Mouse (Mus musculus) adrenal gland, adult 10 weeks (tissue): Measurements from ENCODE around the gene Gm42517. TPM values are rescaled to one million over a fixed set of nuclear protein-coding genes. Genes with fewer than 3 reads are reported as not detected.

Source experiments
- polyA plus RNA-seq: library from polyadenylated mRNA; stranded (reverse); fragments of 350-450 nt; fragmentation: Illumina TruSeq; extraction: RNeasy Lipid Tissue Mini Kit (QIAGEN cat#74804); gene quantifications from one replicate; pipeline ENCODE4 v1.2.3, GENCODE M21; 2014; ENCODE audit warnings: low read depth, low replicate concordance

Gm42517 gene
- polyA plus RNA-seq = not detected

GRCm38 (mm10) chr5:108367871-108368332, at the start of gene Gm42517:
Gene Gm42517 (minus strand): TSS chr5:108367922.

GRCm38 (mm10) chr5:108388201-108388600, 20.5 kb upstream of the Gm42517 start, which contains the start of gene Pde6b:
Gene Pde6b (plus strand): TSS chr5:108388391.

Other genes with a start within 250 kb of the Gm42517 start
- 219 TPM for gene Tmed5, start 235.3 kb downstream of the Gm42517 start, polyA plus RNA-seq
- gene Ccdc18, start 235.0 kb downstream of the Gm42517 start, polyA plus RNA-seq = 1.3 TPM
- 163 TPM for gene Dr1, start 99.0 kb downstream of the Gm42517 start, polyA plus RNA-seq
- gene Pigg, start 55.3 kb downstream of the Gm42517 start, polyA plus RNA-seq = 39.1 TPM
- not detected for gene Pde6b, start 20.5 kb upstream of the Gm42517 start, polyA plus RNA-seq
- 50.9 TPM for gene Atp5k, start 66.5 kb upstream of the Gm42517 start, polyA plus RNA-seq
- 0.23 TPM for gene Mfsd7a, start 81.0 kb upstream of the Gm42517 start, polyA plus RNA-seq
- gene Pcgf3, start 93.3 kb upstream of the Gm42517 start, polyA plus RNA-seq = 33.5 TPM
- gene Cplx1, start 182.1 kb upstream of the Gm42517 start, polyA plus RNA-seq = 0.87 TPM